Mouse (Mus musculus) left cerebral cortex, adult 8-10 months (tissue): ENCODE measurements at regions not wholly inside any gene's neighbourhood (a gene's known extent, or its start where the extent isn't known, plus 50 kb on each side); places are given as distances from the start of the nearest gene placed in this dataset.

Source experiments
- DNase-seq, 2 experiments: peaks; one replicate each; pipeline ENCODE4 v3.0.0; 2022; ENCODE audit warnings: low spot score in 2 of 2

DNA sequence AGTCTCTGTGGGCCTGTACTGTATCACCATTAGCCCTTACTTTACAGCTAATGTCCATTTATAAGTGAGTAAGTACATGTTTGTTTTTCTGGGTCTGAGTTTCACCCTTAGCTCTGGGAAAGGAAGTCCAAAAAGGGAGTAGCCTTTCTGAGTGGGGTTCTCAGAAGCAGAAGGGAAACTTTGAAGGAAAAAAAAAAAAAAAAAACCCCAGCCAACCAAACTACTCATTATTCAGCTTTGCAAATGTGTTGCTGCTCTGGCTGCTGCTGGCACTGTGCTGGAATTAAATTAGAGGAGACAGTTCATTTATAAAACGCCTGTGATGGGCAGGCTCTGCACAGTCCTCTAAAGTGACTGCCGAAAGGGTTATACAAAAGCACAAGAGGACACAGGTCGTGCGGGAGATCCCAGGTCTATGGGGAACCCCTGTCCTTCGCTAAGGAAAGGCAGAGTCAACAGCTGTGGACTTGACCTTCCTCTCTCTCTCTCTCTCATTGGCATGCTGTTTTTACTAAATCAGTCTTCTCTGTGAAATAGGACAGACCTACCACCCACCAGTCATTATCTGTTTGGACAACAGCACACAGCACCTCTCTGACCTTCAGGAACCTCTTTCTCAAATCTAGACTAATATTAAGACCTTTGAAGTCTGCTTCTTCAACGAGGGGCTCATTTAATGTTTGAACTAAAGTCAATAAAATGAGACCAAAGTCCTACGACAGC lies 165.4 kb downstream of the Cd47 start:
- peak in 1 of 2 experiments; percentile 15 for DNase-seq

DNA sequence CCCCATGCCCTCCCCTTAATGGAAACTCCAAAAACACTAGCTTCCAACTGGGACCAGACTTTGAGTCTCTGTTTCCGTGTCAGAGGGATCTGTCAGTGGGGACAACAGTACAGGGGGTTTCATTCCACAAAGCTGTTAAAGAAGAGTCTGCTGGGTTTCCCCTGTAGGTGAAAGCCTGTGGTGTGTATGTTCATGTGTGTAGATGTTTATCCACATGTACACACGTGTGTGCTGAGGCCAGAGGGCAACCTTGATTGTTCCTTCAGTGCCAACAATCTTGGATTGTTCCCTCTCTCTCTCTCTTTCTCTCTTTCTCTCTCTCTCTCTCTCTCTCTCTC lies 165.9 kb downstream of the Cd47 start:
- no peak for DNase-seq

DNA sequence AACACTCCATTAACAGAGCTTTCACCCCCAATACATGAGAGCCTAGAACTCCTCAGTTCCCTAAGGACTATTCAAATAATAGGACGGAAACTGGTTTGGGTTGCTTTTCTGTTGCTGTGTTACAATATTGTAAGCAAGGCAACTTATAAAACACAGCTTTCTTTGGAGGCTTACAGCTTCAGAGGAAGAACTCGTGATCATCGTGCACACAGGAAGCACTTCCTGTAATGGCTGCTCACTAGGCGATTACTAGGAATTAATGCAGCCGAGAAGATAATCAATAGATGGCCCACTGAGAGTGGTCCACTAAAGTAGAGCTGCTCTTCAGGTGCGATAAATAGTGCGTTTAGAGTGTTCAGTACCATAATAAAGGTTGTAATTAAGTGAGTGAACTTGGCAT lies 166.8 kb downstream of the Cd47 start:
- DNase-seq: no peak

DNA sequence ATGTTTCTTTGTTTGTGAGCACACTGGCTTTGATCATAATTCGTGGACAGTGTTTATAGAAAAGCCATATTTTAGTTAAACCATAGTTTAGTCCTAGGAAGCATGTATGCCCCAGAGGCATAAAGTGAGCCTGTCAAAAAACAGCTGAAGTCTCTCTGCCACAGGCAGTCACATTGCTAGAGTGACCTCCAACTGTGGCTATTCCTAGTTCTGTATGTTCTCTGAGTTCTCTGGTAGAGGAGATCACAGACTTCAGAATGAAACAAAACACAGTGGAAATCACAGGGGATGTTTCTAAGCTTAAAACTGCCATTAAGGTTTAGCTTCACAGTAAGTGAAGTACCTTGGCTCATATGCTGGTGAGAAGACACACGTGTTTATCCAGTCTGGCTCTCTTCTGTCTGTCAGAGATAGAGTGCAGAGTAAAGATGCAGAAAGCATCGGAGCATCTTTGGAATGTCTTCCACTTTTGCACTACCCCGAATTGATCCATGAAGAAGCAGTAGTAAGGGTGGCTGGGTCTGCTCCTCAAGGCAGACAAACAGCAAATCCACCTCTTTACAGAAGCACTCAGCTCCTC lies 168.0 kb downstream of the Cd47 start:
- no peak for DNase-seq

DNA sequence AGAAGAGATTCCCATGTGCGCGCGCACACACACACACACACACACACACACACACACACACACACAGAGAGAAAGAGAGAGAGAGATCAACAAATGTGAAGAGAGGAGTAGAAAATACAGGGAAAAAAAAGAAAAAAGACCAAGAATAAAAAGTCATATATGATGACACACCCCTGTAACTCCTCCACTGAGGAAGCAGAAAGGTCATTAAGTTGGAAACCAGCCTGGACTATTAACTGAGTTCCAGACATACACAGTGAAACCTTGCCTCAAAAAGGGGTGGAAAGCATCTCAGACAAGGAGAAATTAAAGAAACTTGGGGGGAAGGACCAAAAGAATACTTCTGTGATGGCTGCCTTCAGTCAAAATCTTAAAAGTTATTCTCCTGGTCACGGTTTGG lies 168.7 kb downstream of the Cd47 start:
- DNase-seq: no peak

DNA sequence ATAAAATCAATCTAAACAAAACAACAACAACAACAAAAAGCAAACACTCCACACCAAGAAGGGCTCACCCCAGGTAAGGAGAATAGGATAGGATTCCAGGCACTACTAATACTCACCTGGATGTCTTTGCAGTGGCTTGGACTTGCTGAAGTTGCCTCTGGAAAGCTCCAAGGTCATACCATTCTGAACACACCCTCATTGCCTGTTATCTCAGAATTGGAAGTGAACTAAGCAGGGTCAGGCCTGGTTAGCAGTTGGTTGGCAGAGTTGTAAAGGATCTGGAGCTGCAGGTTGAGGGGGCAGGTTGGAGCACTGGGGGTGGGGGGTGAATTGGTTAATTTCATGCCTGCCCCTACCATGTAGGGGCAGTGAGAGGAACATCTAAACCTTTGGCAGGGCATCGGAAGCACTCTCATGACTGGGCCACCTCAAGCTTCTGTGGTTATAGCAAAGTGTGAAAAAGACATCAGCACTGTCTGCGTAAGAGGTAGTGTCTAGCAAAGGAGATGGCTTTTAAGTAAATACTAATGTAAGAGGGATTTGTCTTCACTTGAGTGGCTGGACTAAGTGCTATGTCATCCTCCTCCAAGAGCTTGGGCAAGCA lies 169.5 kb downstream of the Cd47 start:
- no peak for DNase-seq

DNA sequence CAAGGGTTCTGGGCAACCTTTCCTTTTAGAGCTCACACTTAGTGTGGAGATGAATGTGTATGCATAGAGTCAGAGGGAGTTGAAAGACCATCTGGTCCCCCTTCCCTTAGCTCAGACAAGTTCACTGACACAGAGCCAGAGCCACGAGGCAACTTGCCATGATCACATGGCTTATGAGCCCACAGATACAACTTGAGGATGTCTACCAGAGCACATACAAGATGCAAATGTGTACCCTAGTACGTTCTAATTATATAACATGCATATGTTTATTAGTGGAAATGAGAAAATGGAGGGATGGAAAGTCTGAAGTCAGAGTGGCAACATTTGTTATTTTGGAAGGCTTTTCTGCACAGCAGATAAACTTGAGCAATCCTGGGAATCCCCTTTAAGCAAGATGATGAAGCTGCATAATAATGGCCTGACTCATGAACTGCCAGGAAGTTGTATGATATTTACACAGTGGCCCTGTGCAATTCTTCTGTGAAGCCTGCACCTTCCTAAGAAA lies 170.0 kb downstream of the Cd47 start:
- DNase-seq: no peak

DNA sequence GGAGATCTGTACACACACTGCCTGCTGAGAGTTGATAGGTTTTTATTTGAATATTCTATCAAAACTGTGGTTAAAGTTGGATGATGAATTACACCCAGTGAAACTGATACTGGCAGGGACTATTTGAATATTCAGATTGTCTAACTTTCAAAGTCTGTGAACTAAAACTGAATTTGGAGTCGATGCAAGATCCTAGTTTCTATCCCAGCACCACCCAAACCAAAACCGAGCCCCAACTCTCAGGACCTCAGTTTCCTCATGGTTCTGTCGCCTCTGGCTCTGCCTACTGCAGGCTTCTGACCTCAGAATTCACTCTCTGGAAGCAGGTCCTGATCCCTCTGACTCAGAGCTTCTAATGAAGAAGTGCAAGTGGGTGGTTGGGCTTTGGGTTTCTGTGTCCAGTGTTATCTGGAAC lies 170.8 kb downstream of the Cd47 start:
- DNase-seq: no peak

DNA sequence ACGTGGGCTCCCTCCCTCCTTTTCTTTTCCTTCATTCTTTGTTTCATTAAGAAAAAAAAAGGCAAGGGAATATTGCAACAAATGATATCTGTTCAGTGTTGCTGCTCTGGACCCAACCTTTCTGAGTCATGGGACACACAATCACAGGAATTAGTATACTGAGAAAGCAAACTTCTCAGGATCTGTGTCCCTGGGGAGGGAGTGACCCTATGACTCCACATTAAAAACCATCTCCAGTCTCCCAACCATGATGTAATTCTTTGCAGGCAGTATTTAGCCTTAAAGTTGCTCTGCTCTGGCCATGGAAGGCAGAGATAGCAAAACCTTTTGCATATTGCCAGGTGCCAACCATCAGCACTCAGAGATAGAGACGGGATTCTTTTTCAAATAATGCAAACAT lies 176.9 kb downstream of the Cd47 start:
- no peak for DNase-seq

DNA sequence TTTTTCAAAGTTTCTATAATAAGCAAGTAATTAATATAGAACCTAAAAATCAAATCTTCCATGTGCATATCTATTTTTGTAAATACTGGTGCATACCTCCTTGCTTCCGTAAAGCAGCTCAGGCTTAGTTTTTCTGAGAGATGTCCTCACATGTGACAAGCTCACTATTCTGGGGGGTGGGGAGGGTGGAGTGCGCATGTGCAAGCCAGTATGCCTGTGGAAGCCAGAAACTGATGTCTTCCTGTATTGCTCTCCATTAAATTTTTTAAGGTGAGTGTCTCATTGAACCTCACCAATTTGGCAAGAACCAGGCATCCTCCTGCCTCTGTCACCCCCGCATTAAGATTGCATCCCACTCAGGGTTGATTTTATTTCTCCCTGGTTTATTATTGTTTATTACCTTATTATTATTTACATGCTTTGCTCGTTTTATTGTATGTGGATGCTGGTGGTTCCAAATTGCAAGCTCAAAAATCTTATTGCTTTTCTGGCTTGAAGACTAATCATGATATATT lies 179.2 kb downstream of the Cd47 start:
- no peak for DNase-seq

DNA sequence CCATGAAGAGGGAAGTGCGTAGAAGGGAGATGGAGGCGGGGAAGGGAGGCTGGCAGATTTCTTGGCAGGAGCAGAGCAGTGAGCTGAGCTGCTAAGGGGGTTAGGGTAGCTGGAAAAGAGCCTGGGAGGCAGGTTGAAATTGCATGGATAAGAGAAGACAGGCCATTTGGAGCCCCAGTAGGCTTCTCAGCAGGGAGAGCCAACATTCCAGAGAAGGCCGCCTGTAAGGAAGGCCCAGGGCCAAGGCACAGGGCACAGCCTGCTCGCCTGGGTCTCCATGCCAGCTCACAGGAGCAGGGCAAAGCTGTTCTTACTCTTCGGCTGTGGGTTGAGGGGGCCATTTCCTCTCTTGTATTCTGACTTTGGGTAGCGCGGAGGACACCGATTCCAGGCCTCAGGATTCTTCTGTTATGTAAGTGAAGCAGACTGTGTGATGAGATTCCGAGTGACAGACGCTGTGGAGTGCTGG lies 179.9 kb downstream of the Cd47 start:
- DNase-seq: peak in 1 of 2 experiments; percentile 40

DNA sequence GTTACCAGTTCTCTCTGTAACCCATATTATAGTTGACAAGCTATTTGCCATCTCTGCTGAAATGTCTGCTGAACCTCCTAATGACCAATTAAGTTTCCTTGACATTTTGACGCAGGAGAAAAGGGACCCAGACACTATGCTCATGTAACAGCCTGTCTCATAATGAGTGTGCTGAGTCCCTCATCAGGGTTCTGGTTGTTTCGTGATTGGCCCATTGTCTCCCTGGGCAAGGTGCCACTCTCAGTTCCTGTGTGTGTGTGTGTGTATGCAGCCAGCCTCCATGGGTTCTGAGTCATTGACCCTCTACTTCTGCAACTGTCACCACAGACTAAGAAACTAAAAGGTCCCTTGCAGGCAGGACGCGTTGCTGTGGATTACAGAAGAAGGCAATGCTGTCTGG lies 181.8 kb downstream of the Cd47 start:
- DNase-seq: no peak

DNA sequence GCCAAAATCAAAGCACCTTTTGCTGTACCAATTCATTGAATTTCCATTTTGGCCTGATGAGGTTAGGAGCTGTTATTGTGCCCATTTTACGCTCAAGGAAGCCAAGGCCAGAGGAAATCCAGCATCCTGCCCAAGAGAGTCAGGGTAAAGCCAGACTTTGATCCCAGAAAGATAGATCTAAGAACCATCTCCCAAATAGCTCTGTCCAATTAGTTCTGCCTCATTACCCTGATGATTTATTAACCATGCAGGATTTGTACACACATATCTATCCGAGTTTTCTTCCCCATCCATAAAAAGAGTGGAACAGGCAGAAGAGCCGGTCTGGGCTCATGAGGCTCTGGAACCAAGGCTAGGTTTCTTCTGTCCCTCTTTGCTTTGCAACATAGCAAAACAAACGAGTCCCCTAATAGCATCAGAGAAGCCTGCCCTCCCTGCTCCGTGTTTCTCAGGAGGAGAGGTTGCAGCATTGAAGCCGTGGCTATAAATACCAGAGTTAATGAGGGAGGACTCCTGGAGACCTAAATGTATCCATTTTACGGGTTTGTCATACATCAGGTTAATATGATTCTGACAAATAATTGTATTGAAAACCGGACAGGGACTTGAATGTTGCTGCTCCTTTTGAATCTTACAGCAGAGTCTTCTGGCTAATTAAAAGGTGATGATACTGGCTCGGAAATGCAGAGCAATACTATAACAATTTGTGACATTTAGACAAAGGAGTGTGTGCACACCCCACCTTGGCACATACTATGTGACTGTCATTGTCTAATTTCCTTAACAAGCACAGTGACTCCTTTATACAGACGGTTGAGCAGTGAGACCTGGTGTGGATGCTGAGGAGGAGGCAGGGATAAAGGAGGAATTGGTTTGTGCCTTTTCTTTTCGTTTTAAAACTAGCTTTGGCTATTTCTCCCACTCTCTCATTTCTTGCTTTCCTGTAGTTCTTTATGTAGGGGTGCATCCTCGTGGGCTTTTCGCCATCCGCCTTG lies 185.0 kb downstream of the Cd47 start:
- DNase-seq: no peak

DNA sequence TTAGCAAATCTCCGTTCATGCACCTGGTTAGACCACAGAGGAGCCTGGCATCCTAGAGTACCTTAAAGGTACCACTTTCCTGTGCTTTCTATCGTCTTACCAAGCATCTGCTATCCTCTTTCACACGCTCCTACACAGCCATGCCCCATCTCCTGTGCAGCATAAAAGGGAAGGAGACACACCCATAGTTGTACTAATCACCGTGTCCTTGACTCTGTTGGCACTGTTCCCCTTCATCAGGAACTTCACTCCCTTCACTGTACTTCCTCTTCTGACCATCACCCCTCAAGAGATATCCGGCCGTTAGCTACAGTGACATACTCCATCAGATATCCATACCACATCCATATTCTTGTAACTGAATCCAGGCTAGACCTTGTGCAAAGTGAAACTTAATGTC lies 186.6 kb downstream of the Cd47 start:
- DNase-seq: no peak

DNA sequence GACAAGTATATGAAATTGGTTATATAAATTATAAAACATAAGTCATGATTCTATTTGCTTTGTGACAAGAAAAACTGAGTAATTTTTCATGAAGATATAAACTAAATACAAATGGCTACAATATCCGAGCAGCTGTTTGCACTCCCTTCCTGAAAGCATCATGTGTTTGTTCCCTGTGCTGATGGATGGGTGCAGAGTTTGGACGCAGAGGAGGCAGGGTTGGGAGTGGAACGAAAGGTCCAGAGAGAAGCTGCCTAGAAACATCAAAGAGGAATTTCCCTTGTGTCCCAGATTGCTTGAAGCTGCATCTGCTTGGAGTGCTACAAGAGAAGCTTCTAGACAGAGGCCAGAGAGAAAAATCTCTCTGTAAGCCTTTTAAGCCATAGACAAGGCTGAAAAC lies 195.5 kb downstream of the Cd47 start:
- DNase-seq: no peak

DNA sequence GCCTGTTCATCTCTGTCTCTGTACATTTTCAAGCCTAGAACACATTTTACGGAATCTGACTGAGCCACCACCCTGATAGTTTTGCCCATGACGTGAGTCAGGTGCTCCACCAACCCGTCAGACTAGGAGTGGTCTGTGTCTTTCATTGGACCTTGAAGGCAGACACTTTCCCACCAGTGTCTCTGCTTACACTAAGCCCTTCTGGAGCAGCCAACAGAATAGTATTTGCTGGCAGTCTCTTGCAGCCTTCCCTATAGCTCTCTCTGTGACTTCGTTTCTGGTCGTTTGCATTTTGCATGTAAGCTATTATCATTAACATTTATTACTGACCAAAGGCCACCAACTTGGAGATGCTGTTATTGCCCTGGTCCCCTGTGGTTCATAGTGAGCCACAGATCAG lies 196.3 kb downstream of the Cd47 start:
- no peak for DNase-seq

DNA sequence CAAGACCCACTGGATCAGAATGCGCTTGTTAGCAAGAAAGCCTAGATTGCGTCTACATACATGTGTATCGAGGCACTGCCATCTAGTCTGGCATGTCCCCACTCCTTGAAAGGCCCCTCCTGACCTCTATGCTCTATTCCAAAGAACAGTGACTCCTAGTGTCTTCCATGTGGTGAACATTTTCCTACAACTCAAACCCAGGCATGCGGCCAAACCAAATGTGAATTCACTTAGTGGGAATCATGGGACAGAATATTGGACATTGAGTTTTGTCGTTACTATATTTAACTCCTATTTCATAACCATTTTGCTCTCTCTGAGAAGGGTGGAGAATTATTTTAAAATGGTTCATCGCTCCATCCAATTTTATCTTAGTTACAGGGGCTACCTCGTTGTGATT lies 196.7 kb downstream of the Cd47 start:
- DNase-seq: no peak

DNA sequence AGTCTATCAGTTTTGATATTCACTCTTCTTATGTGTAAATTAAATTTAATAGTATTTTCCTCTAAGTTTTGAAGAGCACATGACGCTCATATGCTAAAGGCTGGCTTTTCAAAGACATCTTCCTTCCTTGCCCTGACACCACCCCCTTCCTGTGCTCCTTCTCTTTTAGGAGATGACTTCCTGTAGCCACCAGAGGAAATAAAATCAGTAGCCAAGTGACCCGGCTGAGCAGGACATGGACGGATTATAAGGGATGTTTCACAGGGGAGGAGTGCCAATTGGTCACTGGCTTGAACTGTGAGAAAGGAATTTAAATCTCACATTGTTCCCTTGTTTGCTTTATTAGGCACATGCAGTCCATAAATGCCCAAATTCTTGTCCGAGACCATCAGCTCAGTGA lies 200.5 kb downstream of the Cd47 start:
- DNase-seq: no peak

DNA sequence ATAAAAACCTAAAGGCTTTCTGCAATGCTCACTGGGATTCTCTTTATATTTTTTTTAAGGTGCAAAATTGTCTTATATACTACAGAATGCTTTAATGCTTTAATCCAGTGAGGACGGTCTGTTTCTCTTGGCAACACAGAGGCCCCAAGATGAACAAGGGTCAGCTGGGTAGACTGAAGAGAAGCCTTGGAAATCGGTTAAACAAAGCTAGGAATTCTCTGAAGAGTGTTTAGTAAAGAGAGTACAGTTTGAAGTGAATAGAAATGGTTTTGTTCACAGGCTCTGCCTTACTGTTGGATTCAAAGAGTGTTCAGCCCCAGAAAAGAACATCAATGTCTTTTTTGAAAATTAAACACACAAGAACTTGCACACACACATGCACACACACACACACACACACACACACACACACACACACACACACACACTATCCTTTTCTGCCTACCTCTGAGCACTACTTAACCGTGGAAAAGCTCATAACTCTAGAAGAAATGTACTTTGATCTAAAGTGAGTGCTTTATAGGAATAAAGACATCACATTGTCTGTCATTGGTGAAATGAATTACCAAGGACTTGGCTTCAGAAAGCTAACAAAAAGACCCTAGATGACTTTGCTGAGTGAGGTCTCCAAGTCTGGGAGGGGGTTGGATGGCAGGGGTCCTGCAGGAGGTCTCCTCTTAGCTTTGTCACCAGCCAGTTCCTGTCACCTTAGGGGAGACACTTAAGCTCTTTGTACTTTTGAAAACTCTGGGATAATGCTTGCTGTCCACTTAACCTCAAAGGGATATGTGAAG lies 201.5 kb downstream of the Cd47 start:
- DNase-seq: no peak

DNA sequence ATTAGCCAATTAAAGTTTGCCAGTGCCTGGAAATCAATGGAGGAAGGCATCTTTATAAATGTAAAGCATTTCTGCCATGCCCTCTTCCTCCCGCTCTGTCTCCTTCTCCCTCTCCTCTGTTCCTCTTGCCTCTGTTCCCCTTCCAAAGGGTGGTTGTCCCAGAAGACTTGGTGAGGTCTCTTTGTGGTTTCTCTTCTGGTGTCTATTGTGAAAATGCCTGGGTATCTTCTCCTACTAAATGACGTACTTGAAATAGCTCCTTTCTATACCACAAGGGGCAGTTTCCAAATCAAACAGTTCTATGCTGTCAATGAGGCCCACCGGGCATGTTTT lies 202.1 kb downstream of the Cd47 start:
- DNase-seq: no peak

DNA sequence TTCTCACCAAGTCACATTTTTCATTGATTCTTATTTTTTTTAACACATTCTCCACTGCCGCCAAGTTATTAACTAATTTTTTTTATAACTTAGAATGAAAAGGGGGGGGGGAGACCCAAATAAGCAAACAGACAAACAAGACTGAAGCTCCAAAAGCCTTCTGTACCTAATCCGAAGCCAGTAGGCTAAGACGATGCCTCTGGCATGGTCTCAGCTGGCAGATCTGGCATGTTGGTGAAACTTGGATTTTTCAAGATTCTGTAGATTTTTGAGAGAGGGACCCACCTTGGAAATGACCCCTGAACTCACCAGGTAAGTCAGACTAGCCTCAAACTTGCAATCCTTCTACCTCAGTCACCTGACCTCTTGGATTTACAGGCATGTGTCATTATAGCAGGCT lies 208.7 kb downstream of the Cd47 start:
- DNase-seq: no peak
